Mouse (Mus musculus) E14TG2a.4 (cell line): ENCODE data around the gene Vmn1r77.
"Not testable (repeated sequence)": the region's sequence is repeated elsewhere in the genome, so short reads cannot be mapped to it uniquely, and the experiment has no call there.

ENCODE experiments used
- CTCF ChIP-seq: conservative IDR thresholded peaks from 2 replicates; pipeline ENCODE4 v1.5.1; 2014; ENCODE audit warnings: low read length
- NANOG ChIP-seq: IDR thresholded peaks from 2 replicates; pipeline ENCODE4 v1.6.1; 2014; ENCODE audit warnings: borderline replicate concordance, low read length, mixed read lengths

GRCm38 (mm10) chr7:12011491-12011890, 25.1 kb upstream of the Vmn1r77 start:
- not testable (repeated sequence) for TF ChIP-seq CTCF, NANOG
